Mouse (Mus musculus) regulatory T cell (primary cell): ENCODE measurements at regions not wholly inside any gene's neighbourhood (a gene's known extent, or its start where the extent isn't known, plus 50 kb on each side); places are given as distances from the start of the nearest gene placed in this dataset.

Experiments used
- in situ Hi-C: fragments of 300-600 bp; cut with MboI, MseI; formaldehyde crosslinking; loops from one replicate; pipeline ENCODE4 v1.15.1; 2025; ENCODE audit warnings: high pct_unique_total_duplicates

DNA sequence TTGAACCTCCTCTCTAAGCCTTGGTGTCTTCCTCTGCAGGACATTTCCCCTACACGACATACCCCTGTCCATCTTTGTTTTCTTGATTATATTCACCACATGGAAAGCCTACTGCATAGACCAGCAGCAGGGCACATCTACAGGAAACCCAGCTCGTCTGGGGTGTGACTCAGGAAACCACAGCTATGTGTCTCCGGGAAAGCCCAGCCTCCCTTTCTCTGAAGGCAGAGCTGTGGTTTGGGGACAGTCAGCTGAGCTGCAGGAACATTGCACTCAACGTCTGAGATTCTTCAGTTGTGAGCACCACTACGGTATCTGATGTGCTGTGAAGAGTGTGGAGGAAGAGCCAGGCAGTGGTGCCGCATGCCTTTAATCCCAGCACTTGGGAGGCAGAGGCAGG, 286.9 kb downstream of the Foxo1 start:
- in situ Hi-C loops = no loop called here

DNA sequence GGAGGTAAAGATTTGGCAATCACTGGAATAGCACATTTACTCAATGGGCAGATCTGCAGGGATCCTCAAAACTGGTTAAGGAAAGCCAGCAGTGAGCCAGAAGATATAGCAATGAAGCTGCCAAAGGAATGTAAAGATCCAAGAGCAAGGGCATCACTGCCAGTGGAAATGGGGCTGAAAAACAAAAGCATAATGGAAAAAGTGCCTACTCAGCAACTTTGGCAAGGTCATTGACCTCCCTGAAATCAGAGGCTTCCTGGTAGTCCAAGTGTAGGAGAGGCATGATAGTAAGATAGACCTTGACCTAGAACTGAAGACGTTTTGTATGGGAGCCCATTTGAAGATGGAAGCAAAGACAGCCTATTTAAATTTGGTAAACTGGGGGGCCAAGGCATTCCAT, 286.4 kb downstream of the Foxo1 start:
- in situ Hi-C loops = no loop called here

DNA sequence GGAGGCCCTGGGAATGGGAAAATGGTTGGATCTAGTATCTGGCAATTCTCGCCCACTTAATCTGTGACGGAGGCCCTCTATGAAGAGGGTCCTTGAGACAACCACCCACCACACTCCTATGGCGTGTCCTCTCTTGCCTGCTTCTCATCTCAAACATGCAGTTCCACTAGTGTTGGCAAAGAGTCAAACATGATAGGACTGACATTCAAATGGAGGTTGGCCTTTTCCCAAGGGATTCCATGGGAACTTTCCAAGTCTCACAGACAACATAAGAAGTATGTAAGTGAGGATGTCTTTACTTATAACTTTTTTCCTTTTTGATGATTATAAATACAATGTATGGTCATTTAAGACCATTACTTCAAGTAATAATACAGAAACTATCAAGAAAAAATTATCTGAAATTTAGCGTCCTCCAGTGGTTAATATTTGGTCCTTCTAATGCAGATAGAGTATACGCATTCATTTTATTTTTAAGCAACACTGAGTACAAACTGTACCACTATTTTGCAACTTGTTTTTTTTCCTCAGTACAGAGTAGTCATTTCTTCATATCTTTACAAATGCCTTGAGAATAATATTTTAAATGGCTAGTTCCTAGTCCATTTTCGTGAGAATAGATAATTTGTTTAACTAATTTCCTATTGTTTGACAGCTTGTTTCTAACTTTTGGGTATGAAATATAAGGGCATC, 280.2 kb downstream of the Foxo1 start:
- in situ Hi-C loops = loop anchor here (10.0 kb wide), 1 partner anchor 56 kb away; no protein-coding TSS in a partner anchor

DNA sequence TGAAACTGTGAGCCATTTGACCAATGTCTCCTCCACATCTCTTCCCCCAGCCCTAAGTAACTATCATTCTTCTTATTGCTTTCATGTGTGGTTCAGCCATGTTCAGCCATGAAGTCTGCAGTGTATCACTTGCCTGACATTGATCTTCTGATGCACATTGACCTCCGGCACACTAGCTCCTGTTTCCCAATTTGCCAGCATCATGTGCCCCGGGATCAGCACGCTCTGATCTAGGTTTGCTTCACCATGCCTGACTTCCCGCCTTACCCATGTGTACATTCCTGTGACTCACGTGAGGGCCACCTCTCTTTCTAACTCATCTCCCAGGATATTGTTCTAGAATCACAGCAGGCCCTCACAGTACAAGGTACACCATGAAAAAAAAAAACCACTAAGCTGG, 277.9 kb downstream of the Foxo1 start:
- in situ Hi-C loops = loop anchor here (10.0 kb wide), 1 partner anchor 59 kb away; no protein-coding TSS in a partner anchor

DNA sequence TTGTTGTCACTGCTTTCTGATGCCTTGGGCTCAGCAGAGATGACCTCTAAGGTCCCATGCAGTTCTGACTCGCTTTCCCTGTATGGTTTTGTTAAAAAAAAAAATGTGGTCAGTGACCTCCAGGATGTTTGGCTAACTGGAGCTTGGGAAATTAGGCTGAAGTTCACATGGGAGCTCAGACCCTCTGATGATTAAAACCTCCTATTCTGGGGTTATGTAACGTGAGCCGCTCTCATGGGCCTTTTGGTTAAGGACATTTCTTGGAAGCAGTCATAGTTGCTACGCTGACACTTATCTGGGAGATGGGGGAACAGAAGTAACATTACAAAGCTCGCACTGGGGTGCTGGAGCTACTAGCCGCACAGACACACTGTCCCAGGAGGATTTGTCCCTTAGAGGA, 274.9 kb downstream of the Foxo1 start:
- in situ Hi-C loops = loop anchor here (10.0 kb wide), 1 partner anchor 62 kb away; no protein-coding TSS in a partner anchor

DNA sequence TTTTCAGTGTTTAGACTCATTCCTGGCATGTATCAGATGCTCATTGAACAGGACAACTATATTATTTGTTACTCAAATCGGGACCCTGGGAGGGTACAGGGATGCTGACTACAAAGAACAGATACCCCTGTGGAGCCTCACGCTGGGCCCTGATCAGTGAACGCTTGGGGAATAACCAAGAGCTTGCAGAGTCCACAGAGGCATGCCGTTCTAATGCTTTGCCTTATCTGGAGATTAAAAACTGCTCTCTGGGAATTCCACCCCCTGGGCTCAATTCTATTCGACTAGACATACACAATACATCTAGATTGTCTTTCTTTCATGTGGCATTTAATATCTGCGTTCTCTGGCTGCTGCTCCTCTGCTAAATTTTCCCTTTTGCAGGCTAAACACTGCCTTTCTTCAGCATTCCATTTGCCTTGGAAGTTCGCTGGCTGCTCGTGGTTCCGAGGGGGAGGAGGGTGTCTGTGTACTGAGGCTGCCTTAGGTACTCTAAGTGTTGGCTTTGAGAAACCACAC, 272.8 kb downstream of the Foxo1 start:
- in situ Hi-C loops = loop anchor here (10.0 kb wide), 1 partner anchor 64 kb away; no protein-coding TSS in a partner anchor

DNA sequence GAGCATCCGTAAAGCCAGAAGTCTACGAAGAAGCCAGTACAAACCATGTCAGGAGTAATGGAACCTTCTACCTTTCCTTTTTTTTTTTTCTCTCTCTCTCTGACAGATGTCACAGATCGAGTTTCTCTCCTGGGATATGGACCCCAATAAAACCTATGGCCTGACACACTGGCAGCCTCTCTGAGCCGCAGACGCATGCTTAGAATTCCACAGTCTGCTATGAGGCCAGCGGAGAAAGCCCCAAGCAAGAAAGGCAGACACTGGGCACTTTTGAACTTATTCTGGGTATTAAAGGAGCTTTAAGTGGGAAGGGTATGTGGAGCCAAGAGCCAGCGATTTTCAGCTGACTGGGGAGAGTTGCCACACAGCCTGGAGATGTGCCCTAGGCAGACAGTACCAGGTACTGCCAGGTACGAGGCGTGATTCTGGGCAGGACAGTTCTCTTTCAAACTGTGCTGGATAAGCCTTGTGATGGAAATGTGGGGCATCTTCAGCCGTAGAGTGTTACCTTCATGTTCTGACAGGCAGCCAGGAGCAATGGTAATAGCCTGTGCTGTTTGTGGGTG, 271.8 kb downstream of the Foxo1 start:
- in situ Hi-C loops = loop anchor here (10.0 kb wide), 1 partner anchor 65 kb away; no protein-coding TSS in a partner anchor

DNA sequence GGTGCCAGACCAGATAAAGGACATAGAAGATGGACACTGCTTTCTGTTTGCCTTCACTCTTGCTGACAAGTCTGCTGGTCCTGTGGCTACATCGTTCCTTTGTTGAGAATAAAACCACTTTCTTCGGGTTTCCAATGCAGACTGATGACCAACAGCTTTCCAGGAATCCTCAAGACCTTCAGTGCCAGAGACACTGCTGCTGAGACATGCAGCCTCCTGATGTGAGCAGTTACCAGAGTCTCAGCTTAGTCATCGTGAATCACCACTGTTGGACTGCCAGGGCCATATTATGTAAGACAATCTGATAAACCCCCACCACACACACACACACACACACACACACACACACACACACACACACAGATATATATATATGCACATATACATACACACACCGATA, 270.2 kb downstream of the Foxo1 start:
- in situ Hi-C loops = no loop called here

DNA sequence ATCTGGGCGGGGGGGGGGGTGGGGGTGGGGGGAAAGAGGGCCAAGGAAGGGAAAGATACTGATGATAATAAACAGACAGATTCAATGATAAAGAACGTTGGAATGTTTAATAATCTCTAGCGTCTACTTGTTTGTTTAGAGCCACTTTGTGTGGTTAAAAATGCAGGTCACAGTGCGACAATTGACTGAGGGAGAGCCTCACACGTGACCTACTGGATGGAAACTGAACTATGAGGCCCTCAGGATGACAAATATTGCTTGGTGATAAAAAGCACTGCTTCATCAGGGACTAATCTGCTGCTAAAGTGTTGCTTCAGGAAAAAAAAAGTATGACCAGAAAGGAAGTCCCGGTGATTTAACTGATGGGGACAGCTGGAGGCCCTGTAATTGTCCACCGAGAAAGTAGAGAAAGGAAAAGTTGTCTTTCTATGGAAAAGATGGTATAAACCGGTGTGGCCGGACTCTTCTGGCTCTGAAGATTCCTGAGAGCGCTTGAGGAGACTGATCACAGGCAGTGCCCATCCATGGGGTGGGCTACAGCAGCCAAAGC, 269.3 kb downstream of the Foxo1 start:
- in situ Hi-C loops = no loop called here

DNA sequence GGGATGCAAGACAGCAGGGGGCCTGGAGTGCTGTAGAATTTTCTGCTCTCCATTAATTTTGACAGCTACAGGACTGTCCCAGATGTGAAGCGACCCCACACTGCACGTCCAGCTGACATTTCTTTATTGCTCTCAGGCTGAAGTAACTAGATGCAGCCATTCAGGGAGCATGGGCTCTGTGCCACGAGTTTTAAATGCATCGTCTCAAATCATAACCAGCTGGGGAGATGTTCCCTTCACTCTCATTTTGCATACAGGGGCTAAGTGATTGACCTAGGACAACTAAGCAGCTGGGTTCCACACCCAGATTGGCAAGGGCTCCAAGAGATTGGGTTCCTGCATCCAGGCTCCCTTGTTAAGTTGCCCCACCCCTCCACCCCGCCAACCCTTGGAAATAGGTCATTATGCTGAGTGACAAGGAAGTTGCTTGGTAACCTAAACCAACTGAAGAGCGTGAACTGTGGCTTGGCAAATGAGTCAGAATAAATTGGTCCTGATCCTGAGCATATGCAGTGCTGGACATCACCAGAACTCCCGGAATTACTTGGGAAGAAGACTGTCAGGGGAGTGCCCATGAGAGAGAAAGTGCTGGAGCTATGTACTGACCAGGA, 267.4 kb downstream of the Foxo1 start:
- in situ Hi-C loops = no loop called here

DNA sequence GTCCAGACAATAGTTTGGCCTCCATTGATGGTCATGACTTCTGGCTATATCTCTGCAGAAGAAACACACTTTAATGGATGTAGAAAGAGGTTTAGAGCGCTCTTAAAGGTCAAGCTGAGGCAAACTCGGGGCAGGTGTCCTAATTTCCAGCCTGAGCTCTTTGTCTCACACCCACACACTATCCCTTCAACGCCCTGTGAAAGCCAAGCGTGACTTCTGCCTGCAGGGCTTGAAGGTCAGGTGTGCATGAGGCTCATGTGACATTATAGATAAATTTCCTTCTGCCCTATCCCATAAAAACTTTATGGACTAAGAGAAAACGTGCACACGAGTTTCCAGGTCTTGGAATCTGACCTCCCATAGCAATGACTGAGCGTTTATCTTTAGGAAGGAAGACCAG, 266.0 kb downstream of the Foxo1 start:
- in situ Hi-C loops = no loop called here

DNA sequence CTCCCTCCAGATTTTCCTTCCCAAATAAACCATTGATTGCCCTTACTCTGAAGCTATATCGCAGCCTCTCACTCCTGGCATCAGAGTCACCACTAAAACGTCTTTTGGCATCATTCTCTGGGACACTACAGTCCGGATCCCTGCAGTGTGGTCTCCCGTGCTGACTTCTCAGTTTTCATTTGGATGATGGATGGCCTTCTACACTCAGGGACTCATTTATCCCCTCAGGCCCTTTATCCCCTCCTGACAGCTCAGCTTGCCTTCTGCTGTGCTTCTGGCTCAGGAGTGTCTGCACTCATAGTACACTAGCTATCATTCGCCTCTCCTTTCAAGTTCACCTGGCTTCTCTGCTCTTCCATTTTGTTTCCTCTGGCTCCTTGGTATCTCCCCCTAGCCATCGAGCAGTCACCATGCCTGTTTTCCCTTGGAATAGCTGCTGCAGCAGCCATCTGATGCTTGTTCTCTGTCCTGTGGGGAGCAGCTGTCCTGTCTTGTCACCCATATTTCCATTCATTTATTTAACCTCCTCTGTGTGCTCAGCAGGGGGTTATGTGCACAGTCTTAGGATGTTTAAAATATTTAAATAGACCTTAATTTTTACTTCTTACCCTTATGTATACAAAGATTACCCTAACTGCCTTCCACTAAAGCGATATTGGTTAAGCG, 263.7 kb downstream of the Foxo1 start:
- in situ Hi-C loops = no loop called here

DNA sequence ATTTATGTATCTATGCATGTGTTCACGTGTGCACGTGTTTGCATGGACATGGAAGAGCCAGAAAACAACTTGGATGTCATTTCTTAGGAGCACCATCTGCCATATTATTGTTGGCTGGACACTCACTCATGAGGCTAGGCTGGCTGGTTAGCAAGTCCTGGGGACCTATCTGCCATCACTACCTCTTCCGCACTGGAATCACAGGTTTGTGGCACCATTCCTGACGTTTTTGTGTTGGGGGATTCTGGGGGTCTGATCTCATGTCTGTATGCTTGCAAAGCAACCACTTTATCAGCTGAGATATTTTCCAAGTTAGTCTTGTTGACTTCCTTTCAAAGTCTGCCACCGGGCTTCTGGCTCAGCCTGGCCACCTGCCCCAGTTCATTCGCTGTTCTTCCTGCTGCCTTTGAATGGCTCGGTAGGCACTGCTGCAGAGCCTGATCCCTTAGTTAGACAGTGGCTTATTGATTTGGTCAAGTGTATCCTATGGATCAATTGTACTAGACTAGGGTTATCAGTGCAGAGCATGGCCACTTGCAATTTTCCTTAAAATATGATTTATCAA, 262.4 kb downstream of the Foxo1 start:
- in situ Hi-C loops = no loop called here

DNA sequence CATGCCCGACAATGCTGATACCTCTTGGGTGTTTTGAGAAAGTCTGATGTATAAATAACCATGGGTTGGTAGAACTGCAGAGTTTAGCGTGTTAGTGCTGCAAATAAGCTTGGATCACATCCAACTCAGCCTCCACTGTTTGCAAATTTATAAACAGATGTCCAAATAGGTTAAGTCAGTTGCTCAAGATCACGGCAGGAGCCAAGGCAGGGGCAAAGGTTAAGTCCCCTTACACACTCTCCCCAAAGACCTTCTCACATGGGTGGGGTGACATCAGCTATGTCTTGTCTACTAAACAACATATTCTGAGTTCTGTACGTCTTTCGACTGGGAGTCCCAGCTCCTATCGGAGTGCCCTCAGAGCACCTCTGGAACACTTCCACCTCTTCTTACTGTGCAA, 261.0 kb downstream of the Foxo1 start:
- in situ Hi-C loops = no loop called here

DNA sequence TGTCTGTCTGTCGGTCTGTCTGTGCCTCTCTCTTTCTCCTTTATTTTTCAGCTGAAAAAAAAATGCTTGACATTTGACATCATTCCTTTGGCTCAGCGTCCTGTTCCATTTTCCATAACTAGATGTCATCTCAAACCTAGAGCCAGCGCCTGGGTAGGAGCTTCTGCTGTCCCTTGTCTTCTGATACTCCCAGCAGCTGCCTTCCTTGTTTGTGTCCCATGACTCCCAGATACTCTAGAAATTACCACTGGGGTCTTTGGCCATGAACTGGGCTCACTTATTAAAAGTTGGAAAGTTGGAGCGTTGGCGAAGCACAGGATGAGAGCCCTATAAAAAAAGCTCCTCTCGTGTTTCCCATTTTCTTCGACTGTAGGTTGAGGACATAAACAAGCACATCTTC, 260.4 kb downstream of the Foxo1 start:
- in situ Hi-C loops = no loop called here

DNA sequence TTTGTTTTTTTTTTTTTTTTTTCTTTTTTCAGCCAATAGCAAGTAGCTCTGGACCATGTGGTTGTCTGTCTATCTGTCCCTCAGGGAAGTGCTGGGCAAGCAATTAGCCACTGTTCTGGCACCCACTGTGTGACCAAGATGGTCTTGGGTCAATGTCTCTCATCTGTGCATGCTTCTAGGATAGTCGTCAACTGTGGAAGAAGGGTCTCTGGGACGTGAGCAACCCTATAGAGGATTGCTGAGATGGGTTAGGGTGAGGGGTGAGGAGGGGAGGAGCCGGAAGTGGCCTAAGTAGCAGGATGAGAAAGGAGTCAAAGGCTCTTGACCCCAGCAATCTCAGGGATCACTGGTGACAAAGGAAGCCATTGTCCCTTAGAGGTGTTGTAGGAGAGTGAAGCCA, 259.6 kb downstream of the Foxo1 start:
- in situ Hi-C loops = no loop called here

DNA sequence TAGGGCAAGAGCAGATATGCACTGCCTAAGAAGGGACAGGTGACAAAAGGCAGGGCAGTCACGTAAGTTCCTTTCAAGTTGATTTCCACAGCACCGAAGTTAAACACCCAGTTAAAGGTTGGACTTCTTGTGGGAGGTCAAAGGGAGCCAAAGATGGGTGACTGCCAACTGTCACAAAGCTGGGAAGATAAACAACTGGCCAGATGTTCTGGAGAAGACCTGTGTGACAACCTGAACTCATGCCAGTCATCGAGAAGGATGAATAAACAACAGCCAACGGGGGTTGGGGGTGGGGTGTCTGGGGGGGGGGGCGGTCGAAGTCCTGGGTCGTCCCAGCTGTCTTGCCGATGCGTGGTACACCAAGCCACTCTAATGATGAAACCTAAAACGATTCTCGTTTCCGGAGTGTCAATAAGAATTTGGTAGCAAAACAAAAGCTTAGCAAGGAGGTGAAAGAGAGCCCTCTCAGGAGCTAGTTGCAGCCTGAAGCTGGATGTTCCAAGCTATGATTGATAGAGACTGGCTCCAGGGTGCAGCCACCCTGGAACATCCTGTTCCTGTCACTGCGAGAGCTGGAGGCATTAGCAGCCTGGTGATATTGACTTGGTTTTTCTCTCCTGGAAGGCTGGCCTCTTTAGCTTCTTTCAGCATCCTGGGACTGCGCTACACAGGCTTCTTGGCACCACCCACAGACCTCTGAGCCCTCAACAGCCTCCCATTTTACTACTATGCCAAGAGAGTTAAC, 259.0 kb downstream of the Foxo1 start:
- in situ Hi-C loops = no loop called here

DNA sequence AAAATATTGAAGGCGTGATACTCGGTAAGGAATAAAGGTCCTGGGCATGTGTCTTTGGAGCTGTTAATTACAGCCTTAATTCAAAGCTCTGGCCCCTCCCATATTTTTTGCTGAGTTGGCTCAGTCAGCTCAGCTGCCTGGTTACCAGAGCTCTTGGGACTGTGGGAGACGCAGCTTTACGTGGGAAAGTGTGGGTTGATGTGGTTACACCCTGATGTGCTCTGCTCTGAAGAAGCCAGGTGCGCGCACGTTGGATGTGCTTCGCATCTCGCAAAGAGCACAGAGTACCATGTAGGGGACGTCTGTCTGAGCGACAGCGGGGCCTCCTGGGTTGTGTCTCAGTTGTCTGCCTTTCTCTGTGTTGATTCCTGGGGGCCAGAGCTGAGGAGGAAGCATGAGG, 254.8 kb downstream of the Foxo1 start:
- in situ Hi-C loops = no loop called here

DNA sequence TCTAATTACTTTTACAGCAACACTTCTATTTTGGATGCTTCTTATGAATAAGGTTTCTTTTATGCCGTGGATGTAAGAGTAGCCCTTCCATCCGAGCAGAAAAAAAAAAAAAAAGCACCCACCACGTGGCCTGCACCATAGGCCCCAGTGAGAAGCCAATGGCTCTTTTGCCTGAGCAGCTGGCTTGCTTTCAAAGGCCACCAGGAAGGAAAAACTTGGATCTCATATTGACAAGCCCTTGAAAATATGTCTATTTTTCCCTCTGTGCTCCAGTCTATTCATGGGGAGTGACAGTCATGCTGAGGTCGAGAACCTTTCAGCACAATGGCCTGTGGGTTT, 252.4 kb downstream of the Foxo1 start:
- in situ Hi-C loops = no loop called here

DNA sequence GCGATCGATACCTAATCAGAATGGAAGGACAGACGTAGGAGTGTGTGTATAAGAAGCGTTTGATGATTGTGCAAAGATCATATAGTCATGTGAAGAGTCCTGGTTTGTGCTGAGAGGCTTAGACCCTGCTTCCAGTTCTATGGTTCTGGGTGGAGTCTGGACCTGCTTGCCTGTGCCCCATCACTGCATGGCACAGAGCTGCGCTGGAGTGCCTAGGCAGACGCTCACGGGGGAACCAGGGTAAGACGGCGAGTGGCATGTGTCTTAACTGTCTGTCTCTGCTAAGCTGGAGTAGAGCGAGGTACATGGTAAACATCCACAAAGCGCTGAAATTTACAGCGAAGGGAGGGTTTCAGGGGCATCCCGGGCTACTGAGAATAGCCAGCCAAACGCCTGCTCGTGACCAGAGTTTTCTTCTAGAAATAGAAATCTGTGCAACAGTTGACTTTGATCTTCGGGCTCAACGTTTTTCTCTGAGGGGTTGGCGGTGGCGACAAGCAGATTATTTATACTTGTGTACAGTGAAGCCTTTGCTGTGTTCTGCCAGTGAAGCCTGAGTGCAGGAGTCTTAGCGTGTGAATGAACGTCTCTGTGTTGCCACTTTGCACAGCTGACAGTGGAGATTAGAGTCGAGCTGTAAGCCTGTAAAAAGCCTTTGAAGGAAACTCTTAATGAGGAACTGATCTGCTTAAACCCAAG, 251.9 kb downstream of the Foxo1 start:
- in situ Hi-C loops = no loop called here
